Mouse (Mus musculus) heart, embryonic 14.5 days (tissue): ENCODE data around the gene Fam227b. TPM values are rescaled to one million over a fixed set of nuclear protein-coding genes. Genes with fewer than 3 reads are reported as not detected.

ENCODE experiments used
- ATAC-seq: fragments of 200-750 bp; cut with Nextera tagmentation; 2 replicates; pipeline ENCODE4 v1.8.0; 2017; ENCODE audit warnings: low read depth, moderate TSS enrichment; ENCODE audit not compliant: insufficient number of reproducible peaks, insufficient read depth, low FRiP score
- H3K27ac ChIP-seq, 2 experiments: fragments of 200-500 bp in 1 of 2; fragments of 300-500 bp in 1 of 2; sonication (generic) in 1 of 2; replicated peaks in 1 of 2; 2 replicates each; pipeline ENCODE4 v1.5.1; 2012 to 2014; ENCODE audit warnings: low read depth in 2 of 2, low read length in 2 of 2, control low read depth in 1 of 2, mild to moderate bottlenecking in 1 of 2, mixed read lengths in 1 of 2; ENCODE audit not compliant: control insufficient read depth in 1 of 2, insufficient read depth in 1 of 2
- H3K27me3 ChIP-seq: fragments of 300-500 bp; sonication (generic); 2 replicates; pipeline ENCODE4 v1.6.1; 2014; ENCODE audit warnings: mild to moderate bottlenecking, low read length, control low read depth; ENCODE audit not compliant: control insufficient read depth, insufficient read depth
- H3K36me3 ChIP-seq: fragments of 300-500 bp; sonication (generic); 2 replicates; pipeline ENCODE4 v1.6.1; 2014; ENCODE audit warnings: mild to moderate bottlenecking, control low read depth, low read length, mixed read lengths; ENCODE audit not compliant: control insufficient read depth, insufficient read depth
- H3K4me1 ChIP-seq, 2 experiments: fragments of 200-500 bp in 1 of 2; fragments of 300-500 bp in 1 of 2; sonication (generic) in 1 of 2; 2 replicates each; pipeline ENCODE4 v1.6.1; 2012 to 2014; ENCODE audit warnings: low read length in 2 of 2, control low read depth in 1 of 2, mixed read lengths in 1 of 2; ENCODE audit not compliant: control insufficient read depth in 2 of 2, insufficient read depth in 2 of 2
- H3K4me2 ChIP-seq: fragments of 300-500 bp; sonication (generic); 2 replicates; pipeline ENCODE4 v1.6.1; 2014; ENCODE audit warnings: mild to moderate bottlenecking, low read length
- H3K4me3 ChIP-seq, 2 experiments: fragments of 200-500 bp in 1 of 2; fragments of 300-500 bp in 1 of 2; sonication (generic) in 1 of 2; 2 replicates each; pipeline ENCODE4 v1.5.1; 2012 to 2014; ENCODE audit warnings: low read length in 2 of 2, mild to moderate bottlenecking in 2 of 2, control low read depth in 1 of 2, low read depth in 1 of 2, moderate library complexity in 1 of 2; ENCODE audit not compliant: control insufficient read depth in 1 of 2, insufficient read depth in 1 of 2
- H3K9ac ChIP-seq: fragments of 300-500 bp; sonication (generic); 2 replicates; pipeline ENCODE4 v1.6.1; 2014; ENCODE audit warnings: mild to moderate bottlenecking, low read length
- H3K9me3 ChIP-seq: fragments of 300-500 bp; sonication (generic); 2 replicates; pipeline ENCODE4 v1.6.1; 2016; ENCODE audit warnings: low read length, control low read depth; ENCODE audit not compliant: control insufficient read depth
- WGBS: fragments of 180-500 bp; shearing (Covaris S2); extraction: QIAGEN DNeasy Blood & Tissue Kit; methylation state at CpG from one replicate; pipeline ENCODE4 v1.1.7; 2014; 5-methylcytosine and 5-hydroxymethylcytosine counted together
- polyA plus RNA-seq: library from polyadenylated mRNA; unstranded; fragments of >200 nt; fragmentation: Nextera tagmentation; extraction: Ambion mirVana; gene quantifications from 2 replicates; pipeline ENCODE4 v1.2.1, GENCODE M21; 2014

Gene Fam227b
- polyA plus RNA-seq, 1 experiment from 2014 or later, result 0.12 TPM

GRCm38 (mm10) chr2:126166335-126166734 is 14.5 kb upstream of the Fam227b start:
- H3K36me3 ChIP-seq, result peaks cover 23% of the 10 kb centered on the region
- H3K4me1 ChIP-seq, result no peaks in the 10 kb centered on the region
- no peak overlapping the region for H3K4me3 ChIP-seq
- no peak overlapping the region for H3K27ac ChIP-seq
- no peaks in the 10 kb centered on the region for H3K27me3 ChIP-seq
- no peaks in the 10 kb centered on the region for H3K9me3 ChIP-seq
- H3K9ac ChIP-seq, result no peak overlapping the region
- no peak overlapping the region for H3K4me2 ChIP-seq
- ATAC-seq, result no peak

GRCm38 (mm10) chr2:126165277-126166018 is 13.6 kb upstream of the Fam227b start:
- H3K27ac ChIP-seq, result no peak overlapping the region
- H3K4me2 ChIP-seq, result no peak overlapping the region
- no peak overlapping the region for H3K9ac ChIP-seq
- no peak for ATAC-seq
- H3K4me3 ChIP-seq, result no peak overlapping the region
- no peaks in the 10 kb centered on the region for H3K27me3 ChIP-seq
- no peaks in the 10 kb centered on the region for H3K9me3 ChIP-seq
- WGBS, result 81% methylated on average over 5 of the region's 5 CpGs
- peaks cover 32% of the 10 kb centered on the region for H3K36me3 ChIP-seq
- H3K4me1 ChIP-seq, result no peaks in the 10 kb centered on the region

GRCm38 (mm10) chr2:126147723-126148122 is 4.1 kb downstream of the Fam227b start:
- no peaks in the 10 kb centered on the region for H3K4me1 ChIP-seq
- no peak overlapping the region for H3K4me3 ChIP-seq
- H3K36me3 ChIP-seq, result no peaks in the 10 kb centered on the region
- ATAC-seq, result no peak
- H3K27me3 ChIP-seq, result no peaks in the 10 kb centered on the region
- no peaks in the 10 kb centered on the region for H3K9me3 ChIP-seq
- no peak overlapping the region for H3K9ac ChIP-seq
- no peak overlapping the region; a peak in 1 of 4 replicates for H3K27ac ChIP-seq
- H3K4me2 ChIP-seq, result no peak overlapping the region

- H3K4me3 ChIP-seq, result no peak overlapping the region
- no peak overlapping the region for H3K4me2 ChIP-seq
- H3K27ac ChIP-seq, result no peak overlapping the region
- no peaks in the 10 kb centered on the region for H3K27me3 ChIP-seq
- WGBS, result 81% methylated on average over 4 of the region's 4 CpGs
- no peaks in the 10 kb centered on the region for H3K9me3 ChIP-seq
- no peaks in the 10 kb centered on the region for H3K36me3 ChIP-seq
- no peaks in the 10 kb centered on the region for H3K4me1 ChIP-seq
- ATAC-seq, result no peak
- no peak overlapping the region for H3K9ac ChIP-seq
Observed at GRCm38 (mm10) chr2:126094616-126095015, 57.2 kb downstream of the Fam227b start.

- ATAC-seq, result no peak
- Histone ChIP-seq H3K9ac (no peak overlapping the region), H3K4me2 (no peak overlapping the region), H3K36me3 (no peaks in the 10 kb centered on the region), H3K9me3 (no peaks in the 10 kb centered on the region), H3K27me3 (no peaks in the 10 kb centered on the region), H3K4me3 (no peak overlapping the region), H3K4me1 (peaks cover 2 to 5% of the 10 kb centered on the region in 2 experiments; a peak in 2 of 4 replicates), H3K27ac (no peak overlapping the region)
- WGBS, result 67% methylated on average over 5 of the region's 5 CpGs
Observed at GRCm38 (mm10) chr2:126090432-126090831, 61.4 kb downstream of the Fam227b start.

GRCm38 (mm10) chr2:126086187-126086586 is 65.6 kb downstream of the Fam227b start:
- Histone ChIP-seq H3K27me3 (no peaks in the 10 kb centered on the region), H3K4me2 (peak overlapping the region; percentile 43), H3K4me1 (peaks cover 2 to 5% of the 10 kb centered on the region in 2 experiments; a peak in 2 of 4 replicates), H3K36me3 (no peaks in the 10 kb centered on the region), H3K4me3 (no peak overlapping the region), H3K9me3 (no peaks in the 10 kb centered on the region), H3K27ac (no peak overlapping the region), H3K9ac (no peak overlapping the region)
- no peak for ATAC-seq
- 46% methylated on average over 8 of the region's 8 CpGs for WGBS

GRCm38 (mm10) chr2:126084326-126084725 is 67.5 kb downstream of the Fam227b start:
- Histone ChIP-seq H3K27me3 (no peaks in the 10 kb centered on the region), H3K27ac (no peak overlapping the region), H3K9ac (no peak overlapping the region), H3K4me2 (no peak overlapping the region), H3K36me3 (no peaks in the 10 kb centered on the region), H3K9me3 (no peaks in the 10 kb centered on the region), H3K4me1 (peaks cover 3 to 13% of the 10 kb centered on the region in 2 experiments; a peak in 2 of 4 replicates), H3K4me3 (no peak overlapping the region)
- 72% methylated on average over 3 of the region's 3 CpGs for WGBS
- ATAC-seq, result no peak

GRCm38 (mm10) chr2:126079086-126079485 is 72.7 kb downstream of the Fam227b start:
- peaks cover 4 to 8% of the 10 kb centered on the region in 2 experiments; a peak in 2 of 4 replicates for H3K4me1 ChIP-seq
- WGBS, result 69% methylated on average over 2 of the region's 2 CpGs
- H3K27ac ChIP-seq, result no peak overlapping the region
- H3K4me3 ChIP-seq, result no peak overlapping the region
- no peaks in the 10 kb centered on the region for H3K27me3 ChIP-seq
- no peak overlapping the region for H3K4me2 ChIP-seq
- H3K9me3 ChIP-seq, result no peaks in the 10 kb centered on the region
- ATAC-seq, result no peak
- H3K9ac ChIP-seq, result no peak overlapping the region
- no peaks in the 10 kb centered on the region for H3K36me3 ChIP-seq
